Mouse (Mus musculus): ENCODE results near the gene Cand2.

DNA sequence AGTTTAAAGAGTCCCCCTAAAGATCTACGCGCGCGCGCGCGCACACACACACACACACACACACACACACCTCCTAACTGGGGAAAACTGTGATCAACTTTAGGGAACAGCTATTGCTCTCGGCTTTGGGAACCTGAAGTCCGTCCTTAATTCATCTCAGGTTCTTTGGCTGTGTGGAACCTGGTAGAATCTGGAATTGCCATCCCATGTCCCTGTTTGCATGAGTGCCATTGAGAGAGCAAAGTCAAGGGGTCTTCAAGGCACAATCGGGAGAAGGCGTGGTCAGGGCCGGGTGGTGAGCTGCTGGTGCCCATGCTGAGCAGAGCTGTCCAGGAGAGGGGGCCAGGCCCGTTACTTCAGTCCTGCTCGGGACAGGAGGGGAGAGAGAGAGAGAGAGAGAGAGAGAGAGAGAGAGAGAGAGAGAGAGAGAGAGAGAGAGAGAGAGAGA is 348 bp upstream of the Cand2 start:
- TF ChIP-seq EP300 (IDR thresholded peaks at IDR 0.05): no peak
- TF ChIP-seq CTCF (IDR thresholded peaks at IDR 0.05): 0 out of 2 replicates have a peak, but pooled peaks have one; percentile 10
